Mouse (Mus musculus): ENCODE data around the gene H1fnt. TPM values are rescaled to one million over a fixed set of nuclear protein-coding genes. Genes with fewer than 3 reads are reported as not detected.

The H1fnt gene
- not detected in 2 replicates for polyA plus RNA-seq (2014; fragmentation: Nextera tagmentation; extraction: Ambion mirVana)

- ATAC-seq (ENCODE audit: low read depth): no peak
- 84% methylated on average over 8 of the region's 8 CpGs for WGBS
- no peak within 1 kb of the TSS for H3K27ac ChIP-seq (ENCODE audit: low read depth, low read length)
- no peaks in the 10 kb centered on the region for H3K4me1 ChIP-seq (ENCODE audit: control insufficient read depth, insufficient read depth, low read length)
- H3K27me3 ChIP-seq (ENCODE audit: control insufficient read depth, insufficient read depth, low read length): no peaks in the 10 kb centered on the region
- no peak within 1 kb of the TSS for H3K9ac ChIP-seq (replicated peaks; ENCODE audit: low read depth, low read length)
- no peak within 1 kb of the TSS for H3K4me3 ChIP-seq (ENCODE audit: low read depth, low read length)
- no peaks in the 10 kb centered on the region for H3K36me3 ChIP-seq (ENCODE audit: control insufficient read depth, insufficient read depth, low read length)
- no peaks in the 10 kb centered on the region for H3K9me3 ChIP-seq (ENCODE audit: control insufficient read depth, low read length)
- no peak within 1 kb of the TSS for H3K4me2 ChIP-seq (ENCODE audit: low read depth, low read length)
These were observed at the start of gene H1fnt for GRCm38 (mm10) chr15:98257193-98257592. H1fnt (minus strand) TSS chr15:98257293.

- WGBS: 3% methylated on average over 48 of the region's 60 CpGs
- Histone ChIP-seq H3K27ac (ENCODE audit: low read depth, low read length) (no peak within 1 kb of the TSS), H3K36me3 (ENCODE audit: control insufficient read depth, insufficient read depth, low read length) (no peaks in the 10 kb centered on the region), H3K9me3 (ENCODE audit: control insufficient read depth, low read length) (no peaks in the 10 kb centered on the region), H3K4me1 (ENCODE audit: control insufficient read depth, insufficient read depth, low read length) (peaks cover 2% of the 10 kb centered on the region; the same call in 1 of the 2 replicates), H3K9ac (replicated peaks; ENCODE audit: low read depth, low read length) (peak within 1 kb of the TSS; percentile 75), H3K4me2 (ENCODE audit: low read depth, low read length) (peak within 1 kb of the TSS; percentile 84), H3K4me3 (ENCODE audit: low read depth, low read length) (peak within 1 kb of the TSS; percentile 69), H3K27me3 (ENCODE audit: control insufficient read depth, insufficient read depth, low read length) (no peaks in the 10 kb centered on the region)
- peak; percentile 66; the same call in 1 of the 2 replicates for ATAC-seq (ENCODE audit: low read depth)
These were observed 38.8 kb upstream of the H1fnt start, which contains the start of gene Zfp641 for GRCm38 (mm10) chr15:98295628-98296551. Zfp641 (minus strand) TSS chr15:98296161.

- no peak overlapping the region for H3K4me2 ChIP-seq (ENCODE audit: low read depth, low read length)
- H3K27me3 ChIP-seq (ENCODE audit: control insufficient read depth, insufficient read depth, low read length): no peaks in the 10 kb centered on the region
- no peak overlapping the region for H3K27ac ChIP-seq (ENCODE audit: low read depth, low read length)
- no peak overlapping the region for H3K9ac ChIP-seq (replicated peaks; ENCODE audit: low read depth, low read length)
- WGBS: 96% methylated on average over 8 of the region's 8 CpGs
- no peak overlapping the region for H3K4me3 ChIP-seq (ENCODE audit: low read depth, low read length)
- no peak for ATAC-seq (ENCODE audit: low read depth)
- no peaks in the 10 kb centered on the region for H3K9me3 ChIP-seq (ENCODE audit: control insufficient read depth, low read length)
- H3K4me1 ChIP-seq (ENCODE audit: control insufficient read depth, insufficient read depth, low read length): peaks cover 2% of the 10 kb centered on the region; the same call in 1 of the 2 replicates
- peaks cover 4% of the 10 kb centered on the region for H3K36me3 ChIP-seq (ENCODE audit: control insufficient read depth, insufficient read depth, low read length)
These were observed 36.6 kb upstream of the H1fnt start for GRCm38 (mm10) chr15:98293651-98294050.

- H3K4me3 ChIP-seq (ENCODE audit: low read depth, low read length): no peak overlapping the region
- H3K4me2 ChIP-seq (ENCODE audit: low read depth, low read length): no peak overlapping the region
- H3K9me3 ChIP-seq (ENCODE audit: control insufficient read depth, low read length): no peaks in the 10 kb centered on the region
- no peaks in the 10 kb centered on the region for H3K4me1 ChIP-seq (ENCODE audit: control insufficient read depth, insufficient read depth, low read length)
- 78% methylated on average over 12 of the region's 12 CpGs for WGBS
- no peak for ATAC-seq (ENCODE audit: low read depth)
- H3K27me3 ChIP-seq (ENCODE audit: control insufficient read depth, insufficient read depth, low read length): no peaks in the 10 kb centered on the region
- H3K36me3 ChIP-seq (ENCODE audit: control insufficient read depth, insufficient read depth, low read length): peaks cover 10% of the 10 kb centered on the region
- H3K27ac ChIP-seq (ENCODE audit: low read depth, low read length): no peak overlapping the region
- no peak overlapping the region for H3K9ac ChIP-seq (replicated peaks; ENCODE audit: low read depth, low read length)
These were observed 31.5 kb upstream of the H1fnt start for GRCm38 (mm10) chr15:98288566-98288965.

- WGBS: 83% methylated on average over 7 of the region's 7 CpGs
- Histone ChIP-seq H3K9me3 (ENCODE audit: control insufficient read depth, low read length) (no peaks in the 10 kb centered on the region), H3K4me1 (ENCODE audit: control insufficient read depth, insufficient read depth, low read length) (no peaks in the 10 kb centered on the region), H3K4me3 (ENCODE audit: low read depth, low read length) (no peak overlapping the region), H3K27ac (ENCODE audit: low read depth, low read length) (no peak overlapping the region), H3K4me2 (ENCODE audit: low read depth, low read length) (no peak overlapping the region), H3K36me3 (ENCODE audit: control insufficient read depth, insufficient read depth, low read length) (peaks cover 10% of the 10 kb centered on the region), H3K27me3 (ENCODE audit: control insufficient read depth, insufficient read depth, low read length) (no peaks in the 10 kb centered on the region), H3K9ac (replicated peaks; ENCODE audit: low read depth, low read length) (no peak overlapping the region)
- ATAC-seq (ENCODE audit: low read depth): no peak
These were observed 29.3 kb upstream of the H1fnt start for GRCm38 (mm10) chr15:98286418-98286817.

GRCm38 (mm10) chr15:98257776-98258175 is 683 bp upstream of the H1fnt start:
- 84% methylated on average over 7 of the region's 7 CpGs for WGBS
- Histone ChIP-seq H3K27me3 (ENCODE audit: control insufficient read depth, insufficient read depth, low read length) (no peaks in the 10 kb centered on the region), H3K36me3 (ENCODE audit: control insufficient read depth, insufficient read depth, low read length) (no peaks in the 10 kb centered on the region), H3K27ac (ENCODE audit: low read depth, low read length) (no peak overlapping the region), H3K9me3 (ENCODE audit: control insufficient read depth, low read length) (no peaks in the 10 kb centered on the region), H3K4me1 (ENCODE audit: control insufficient read depth, insufficient read depth, low read length) (no peaks in the 10 kb centered on the region), H3K4me3 (ENCODE audit: low read depth, low read length) (no peak overlapping the region), H3K9ac (replicated peaks; ENCODE audit: low read depth, low read length) (no peak overlapping the region), H3K4me2 (ENCODE audit: low read depth, low read length) (no peak overlapping the region)
- no peak for ATAC-seq (ENCODE audit: low read depth)

GRCm38 (mm10) chr15:98256271-98256670 is 822 bp downstream of the H1fnt start:
- no peak overlapping the region for H3K9ac ChIP-seq (replicated peaks; ENCODE audit: low read depth, low read length)
- H3K9me3 ChIP-seq (ENCODE audit: control insufficient read depth, low read length): no peaks in the 10 kb centered on the region
- no peaks in the 10 kb centered on the region for H3K36me3 ChIP-seq (ENCODE audit: control insufficient read depth, insufficient read depth, low read length)
- WGBS: 95% methylated on average over 13 of the region's 13 CpGs
- no peak overlapping the region for H3K4me3 ChIP-seq (ENCODE audit: low read depth, low read length)
- no peaks in the 10 kb centered on the region for H3K4me1 ChIP-seq (ENCODE audit: control insufficient read depth, insufficient read depth, low read length)
- H3K4me2 ChIP-seq (ENCODE audit: low read depth, low read length): no peak overlapping the region
- H3K27ac ChIP-seq (ENCODE audit: low read depth, low read length): no peak overlapping the region
- no peaks in the 10 kb centered on the region for H3K27me3 ChIP-seq (ENCODE audit: control insufficient read depth, insufficient read depth, low read length)
- ATAC-seq (ENCODE audit: low read depth): no peak

- Histone ChIP-seq H3K27me3 (ENCODE audit: control insufficient read depth, insufficient read depth, low read length) (no peaks in the 10 kb centered on the region), H3K9ac (replicated peaks; ENCODE audit: low read depth, low read length) (no peak overlapping the region), H3K4me3 (ENCODE audit: low read depth, low read length) (no peak overlapping the region), H3K4me1 (ENCODE audit: control insufficient read depth, insufficient read depth, low read length) (no peaks in the 10 kb centered on the region), H3K36me3 (ENCODE audit: control insufficient read depth, insufficient read depth, low read length) (no peaks in the 10 kb centered on the region), H3K27ac (ENCODE audit: low read depth, low read length) (no peak overlapping the region), H3K4me2 (ENCODE audit: low read depth, low read length) (no peak overlapping the region), H3K9me3 (ENCODE audit: control insufficient read depth, low read length) (no peaks in the 10 kb centered on the region)
- ATAC-seq (ENCODE audit: low read depth): no peak
- WGBS: 97% methylated on average over 4 of the region's 4 CpGs
These were observed 21.7 kb downstream of the H1fnt start for GRCm38 (mm10) chr15:98235442-98235841.

GRCm38 (mm10) chr15:98234350-98234749 is 22.7 kb downstream of the H1fnt start, which contains the start of gene Olfr286:
Olfr286 (minus strand) TSS chr15:98234450.
- no peak within 1 kb of the TSS for H3K4me3 ChIP-seq (ENCODE audit: low read depth, low read length)
- WGBS: 90% methylated on average over 4 of the region's 4 CpGs
- no peak within 1 kb of the TSS for H3K9ac ChIP-seq (replicated peaks; ENCODE audit: low read depth, low read length)
- no peak within 1 kb of the TSS for H3K4me2 ChIP-seq (ENCODE audit: low read depth, low read length)
- H3K36me3 ChIP-seq (ENCODE audit: control insufficient read depth, insufficient read depth, low read length): no peaks in the 10 kb centered on the region
- no peaks in the 10 kb centered on the region for H3K9me3 ChIP-seq (ENCODE audit: control insufficient read depth, low read length)
- H3K4me1 ChIP-seq (ENCODE audit: control insufficient read depth, insufficient read depth, low read length): no peaks in the 10 kb centered on the region
- no peak within 1 kb of the TSS for H3K27ac ChIP-seq (ENCODE audit: low read depth, low read length)
- no peaks in the 10 kb centered on the region for H3K27me3 ChIP-seq (ENCODE audit: control insufficient read depth, insufficient read depth, low read length)
- ATAC-seq (ENCODE audit: low read depth): no peak
